Mouse (Mus musculus) testis, adult 2 months (tissue): Measurements from ENCODE around the gene Lrrk1. TPM values are rescaled to one million over a fixed set of nuclear protein-coding genes. Genes with fewer than 3 reads are reported as not detected.

Source experiments
- H3K27ac ChIP-seq: fragments of 200-500 bp; 2 replicates; pipeline ENCODE4 v1.5.1; 2012; ENCODE audit warnings: low read depth, low read length; ENCODE audit not compliant: control insufficient read depth, insufficient read depth
- H3K27me3 ChIP-seq: fragments of 200-500 bp; 2 replicates; pipeline ENCODE4 v1.6.1; 2012; ENCODE audit warnings: mild to moderate bottlenecking, low read length, moderate library complexity; ENCODE audit not compliant: control insufficient read depth, insufficient read depth
- H3K36me3 ChIP-seq: fragments of 200-500 bp; 2 replicates; pipeline ENCODE4 v1.6.1; 2012; ENCODE audit warnings: mild to moderate bottlenecking, low read length; ENCODE audit not compliant: control insufficient read depth, insufficient read depth
- H3K4me1 ChIP-seq: fragments of 200-500 bp; 2 replicates; pipeline ENCODE4 v1.6.1; 2012; ENCODE audit warnings: low read length; ENCODE audit not compliant: control insufficient read depth, insufficient read depth
- H3K4me3 ChIP-seq: fragments of 200-500 bp; 2 replicates; pipeline ENCODE4 v1.5.1; 2012; ENCODE audit warnings: low read depth, mild to moderate bottlenecking, low read length, moderate library complexity, mixed read lengths; ENCODE audit not compliant: control insufficient read depth
- CTCF ChIP-seq: fragments of 200-500 bp; IDR thresholded peaks from 2 replicates; pipeline ENCODE4 v1.5.1; 2012; ENCODE audit warnings: low read depth, mild to moderate bottlenecking, inconsistent platforms, low read length, moderate library complexity; ENCODE audit not compliant: control insufficient read depth, insufficient read depth, insufficient replicate concordance
- POLR2A ChIP-seq: fragments of 200-500 bp; IDR thresholded peaks from 2 replicates; pipeline ENCODE4 v1.6.1; 2012; ENCODE audit warnings: low read depth, mild to moderate bottlenecking, inconsistent platforms, low read length, moderate library complexity; ENCODE audit not compliant: control insufficient read depth
- polyA plus RNA-seq: library from polyadenylated mRNA; depleted of rRNA; stranded (reverse); fragments of >200 nt; gene quantifications from 2 replicates; pipeline ENCODE4 v1.2.3, GENCODE M21; 2012

Gene Lrrk1
- polyA plus RNA-seq, 1 experiment, result 2.3 TPM

- TF ChIP-seq CTCF (no peak), POLR2A (no peak)
- H3K4me3 ChIP-seq, result no peak overlapping the region
- H3K36me3 ChIP-seq, result no peaks in the 10 kb centered on the region
- H3K4me1 ChIP-seq, result no peaks in the 10 kb centered on the region
- H3K27ac ChIP-seq, result no peak overlapping the region
- H3K27me3 ChIP-seq, result no peaks in the 10 kb centered on the region
Measured at GRCm38 (mm10) chr7:66219028-66219793, 168.9 kb downstream of the Lrrk1 start.

- TF ChIP-seq CTCF (no peak), POLR2A (no peak)
- no peaks in the 10 kb centered on the region for H3K36me3 ChIP-seq
- no peak overlapping the region for H3K27ac ChIP-seq
- H3K4me3 ChIP-seq, result no peak overlapping the region
- no peaks in the 10 kb centered on the region for H3K27me3 ChIP-seq
- H3K4me1 ChIP-seq, result no peaks in the 10 kb centered on the region
Measured at GRCm38 (mm10) chr7:66218193-66219014, 169.7 kb downstream of the Lrrk1 start.

GRCm38 (mm10) chr7:66217531-66218094 lies 170.5 kb downstream of the Lrrk1 start:
- Histone ChIP-seq H3K4me3 (no peak overlapping the region), H3K4me1 (no peaks in the 10 kb centered on the region), H3K36me3 (no peaks in the 10 kb centered on the region), H3K27me3 (no peaks in the 10 kb centered on the region), H3K27ac (no peak overlapping the region)
- TF ChIP-seq CTCF (no peak), POLR2A (no peak)

- H3K4me1 ChIP-seq, result no peaks in the 10 kb centered on the region
- no peak for TF ChIP-seq CTCF
- TF ChIP-seq POLR2A, result no peak
- no peaks in the 10 kb centered on the region for H3K36me3 ChIP-seq
- no peak overlapping the region for H3K4me3 ChIP-seq
- no peak overlapping the region for H3K27ac ChIP-seq
- no peaks in the 10 kb centered on the region for H3K27me3 ChIP-seq
Measured at GRCm38 (mm10) chr7:66217011-66217410, 171.1 kb downstream of the Lrrk1 start.

GRCm38 (mm10) chr7:66215911-66216310 lies 172.2 kb downstream of the Lrrk1 start:
- H3K36me3 ChIP-seq, result no peaks in the 10 kb centered on the region
- no peaks in the 10 kb centered on the region for H3K27me3 ChIP-seq
- TF ChIP-seq CTCF (no peak), POLR2A (no peak)
- H3K4me1 ChIP-seq, result no peaks in the 10 kb centered on the region
- no peak overlapping the region for H3K27ac ChIP-seq
- H3K4me3 ChIP-seq, result no peak overlapping the region

GRCm38 (mm10) chr7:66214477-66214876 lies 173.7 kb downstream of the Lrrk1 start:
- Histone ChIP-seq H3K27me3 (no peaks in the 10 kb centered on the region), H3K27ac (no peak overlapping the region), H3K36me3 (no peaks in the 10 kb centered on the region), H3K4me3 (no peak overlapping the region), H3K4me1 (no peaks in the 10 kb centered on the region)
- no peak for TF ChIP-seq POLR2A
- no peak for TF ChIP-seq CTCF

- Histone ChIP-seq H3K27ac (no peak overlapping the region), H3K36me3 (no peaks in the 10 kb centered on the region), H3K4me3 (no peak overlapping the region), H3K27me3 (no peaks in the 10 kb centered on the region), H3K4me1 (no peaks in the 10 kb centered on the region)
- TF ChIP-seq CTCF, result no peak
- no peak for TF ChIP-seq POLR2A
Measured at GRCm38 (mm10) chr7:66212887-66213286, 175.3 kb downstream of the Lrrk1 start.
